Mouse (Mus musculus): ENCODE measurements around the gene Pdlim4.

- no peak for TF ChIP-seq CTCF (IDR thresholded peaks at IDR 0.05; ENCODE audit: low read depth)
- TF ChIP-seq EP300 (optimal IDR thresholded peaks at IDR 0.05): no peak
Observed at GRCm38 (mm10) chr11:54106676-54107075, 37.9 kb upstream of the Pdlim4 start.

Data from stomach, postnatal 0 days (tissue).